Mouse (Mus musculus) CH12.LX (cell line): ENCODE results near the gene Fbll1. TPM values are rescaled to one million over a fixed set of nuclear protein-coding genes. Genes with fewer than 3 reads are reported as not detected.

Experiments
- DNase-seq: peaks from one replicate; pipeline ENCODE4 v3.0.0-alpha.2; 2013; ENCODE audit errors: extremely low read depth
- H3K27ac ChIP-seq: 2 replicates; pipeline ENCODE4 v1.5.1; 2012; ENCODE audit warnings: low read depth, mild to moderate bottlenecking, control low read depth, moderate library complexity; ENCODE audit not compliant: insufficient read depth
- H3K27me3 ChIP-seq: replicated peaks from 2 replicates; pipeline ENCODE3; 2012; ENCODE audit warnings: inconsistent platforms
- H3K36me3 ChIP-seq, 2 experiments: replicated peaks in 1 of 2; 2 replicates each; pipeline versions ENCODE3 to v1.6.1; 2012; ENCODE audit warnings: inconsistent platforms in 1 of 2, low read length in 1 of 2, mild to moderate bottlenecking in 1 of 2, mixed read lengths in 1 of 2, moderate library complexity in 1 of 2; ENCODE audit not compliant: control insufficient read depth in 1 of 2, insufficient read depth in 1 of 2
- H3K4me1 ChIP-seq, 2 experiments: 2 replicates each; pipeline ENCODE4 v1.6.1; 2012; ENCODE audit warnings: inconsistent platforms in 1 of 2, moderate library complexity in 1 of 2; ENCODE audit not compliant: insufficient read depth in 2 of 2, control insufficient read depth in 1 of 2
- H3K4me2 ChIP-seq: 2 replicates; pipeline ENCODE4 v1.6.1; 2012; ENCODE audit warnings: low read depth, mild to moderate bottlenecking, control low read depth; ENCODE audit not compliant: poor library complexity, insufficient read depth, severe bottlenecking
- H3K4me3 ChIP-seq, 3 experiments: fragments of 150-350 bp in 1 of 3; sonication (generic) in 1 of 3; replicated peaks in 1 of 3; 2 replicates each; pipeline versions ENCODE3 to v1.5.1; 2011 to 2012; ENCODE audit warnings: low read depth in 2 of 3, low read length in 2 of 3, mild to moderate bottlenecking in 2 of 3, moderate library complexity in 2 of 3, control low read depth in 1 of 3, improper control_type of control experiment in 1 of 3, inconsistent platforms in 1 of 3, mixed read lengths in 1 of 3; ENCODE audit not compliant: poor library complexity in 1 of 3
- H3K79me2 ChIP-seq: replicated peaks from 2 replicates; pipeline ENCODE4 v1.6.1; 2012; ENCODE audit warnings: mild to moderate bottlenecking, moderate library complexity; ENCODE audit not compliant: control insufficient read depth, poor library complexity, insufficient read depth, severe bottlenecking; ENCODE audit errors: extremely low read depth
- H3K9ac ChIP-seq: 2 replicates; pipeline ENCODE4 v1.6.1; 2012; ENCODE audit warnings: low read depth, mild to moderate bottlenecking, control low read depth, moderate library complexity; ENCODE audit not compliant: insufficient read depth
- H3K9me3 ChIP-seq: replicated peaks from 2 replicates; pipeline ENCODE3; 2012; ENCODE audit warnings: low read length, inconsistent platforms, mixed read lengths
- CHD2 ChIP-seq: IDR thresholded peaks from 2 replicates; pipeline ENCODE4 v1.6.1; 2011; ENCODE audit warnings: low read length, improper control_type of control experiment
- E2F4 ChIP-seq: IDR thresholded peaks from 2 replicates; pipeline ENCODE4 v1.6.1; 2011; ENCODE audit warnings: low read depth, low read length, improper control_type of control experiment; ENCODE audit not compliant: insufficient replicate concordance
- HCFC1 ChIP-seq: IDR thresholded peaks from 2 replicates; pipeline ENCODE4 v1.6.1; 2012; ENCODE audit warnings: low read depth, mild to moderate bottlenecking, inconsistent platforms, low read length, improper control_type of control experiment
- JUND ChIP-seq: conservative IDR thresholded peaks from 2 replicates; pipeline ENCODE4 v1.6.1; 2011; ENCODE audit warnings: low read depth, low read length, improper control_type of control experiment
- MAX ChIP-seq: IDR thresholded peaks from 2 replicates; pipeline ENCODE4 v1.6.1; 2011; ENCODE audit warnings: low read length, improper control_type of control experiment
- MEF2A ChIP-seq: IDR thresholded peaks from 2 replicates; pipeline ENCODE4 v1.6.1; 2014; ENCODE audit warnings: low read depth, mild to moderate bottlenecking, inconsistent platforms, low read length, improper control_type of control experiment, borderline replicate concordance
- NELFE ChIP-seq: IDR thresholded peaks from 2 replicates; pipeline ENCODE4 v1.6.1; 2011; ENCODE audit warnings: low read depth, low read length, improper control_type of control experiment
- POLR2A ChIP-seq: IDR thresholded peaks from 2 replicates; pipeline ENCODE4 v1.6.1; 2011; ENCODE audit warnings: low read depth, mild to moderate bottlenecking, improper control_type of control experiment, low read length
- SIN3A ChIP-seq: IDR thresholded peaks from 2 replicates; pipeline ENCODE4 v1.6.1; 2012; ENCODE audit warnings: low read length, improper control_type of control experiment, inconsistent platforms
- TCF12 ChIP-seq: IDR thresholded peaks from 2 replicates; pipeline ENCODE4 v1.6.1; 2014; ENCODE audit warnings: low read depth, mild to moderate bottlenecking, inconsistent platforms, low read length, improper control_type of control experiment
- UBTF ChIP-seq: IDR thresholded peaks from 2 replicates; pipeline ENCODE4 v1.6.1; 2012; ENCODE audit warnings: low read depth, mild to moderate bottlenecking, inconsistent platforms, low read length, improper control_type of control experiment, moderate library complexity
- USF1 ChIP-seq: IDR thresholded peaks from 2 replicates; pipeline ENCODE4 v1.6.1; 2014; ENCODE audit warnings: low read depth, mild to moderate bottlenecking, inconsistent platforms, low read length, improper control_type of control experiment
- dilution Hi-C: fragments of 300-500 bp; cut with MboI; formaldehyde crosslinking; loops from 2 replicates; pipeline ENCODE4 v1.14.3; 2020; ENCODE audit warnings: low sequenced_read_pairs; ENCODE audit not compliant: extremely low pct_unique_long_range_greater_than_20kb, extremely low pct_ligation_motif_present
- in situ Hi-C: fragments of 300-500 bp; cut with MboI; formaldehyde crosslinking; loops from 3 replicates; pipeline ENCODE4 v1.14.3; 2019; ENCODE audit warnings: low sequenced_read_pairs, low pct_ligation_motif_present, low pct_unique_long_range_greater_than_20kb, mixed read lengths
- polyA plus RNA-seq: library from polyadenylated mRNA; unstranded; fragments of >175 nt; gene quantifications from 2 replicates; pipeline ENCODE4 v1.2.1, GENCODE M21; 2012; ENCODE audit warnings: low read depth; ENCODE audit not compliant: insufficient read length
- total RNA-seq, 2 experiments: library from RNA; depleted of rRNA; stranded (reverse); fragments of 300-350 nt in 1 of 2; fragments of >200 nt in 1 of 2; gene quantifications; 2 replicates each; pipeline ENCODE4 v1.2.3; 2012 to 2014

The Fbll1 gene
- total and polyA plus RNA-seq, 3 experiments, result not detected

DNA sequence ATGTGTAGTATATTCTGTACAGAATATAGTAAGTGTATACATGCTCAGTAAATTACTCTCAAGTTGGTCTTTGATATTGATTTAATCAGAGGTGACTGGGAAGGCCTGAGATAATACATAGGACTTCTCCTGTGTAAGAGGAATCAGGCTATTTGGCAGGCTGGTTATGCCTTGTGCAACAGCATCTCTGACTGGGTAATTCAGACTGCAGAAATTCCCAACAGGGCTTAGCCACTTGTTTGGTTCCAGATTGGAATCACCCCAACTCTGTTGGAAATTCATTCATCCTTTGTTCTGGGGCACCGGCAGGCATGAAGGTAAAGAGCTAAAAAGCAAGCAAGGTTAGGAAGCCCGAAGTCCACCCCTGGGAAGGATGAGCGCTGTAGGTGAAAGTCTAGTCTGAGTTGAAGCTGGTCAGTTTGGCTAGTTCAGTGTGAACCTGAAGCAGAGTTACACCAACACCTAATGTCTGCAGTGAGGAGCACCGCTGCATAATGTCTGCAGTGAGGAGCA lies 43.7 kb downstream of the Fbll1 start:
- no peak overlapping the region for H3K9ac ChIP-seq
- TF ChIP-seq TCF12 (no peak), UBTF (no peak), NELFE (no peak), POLR2A (no peak), USF1 (no peak)
- H3K4me1 ChIP-seq, result no peaks in the 10 kb centered on the region
- no peaks in the 10 kb centered on the region for H3K79me2 ChIP-seq
- in situ Hi-C loops, result no loop called here
- H3K27me3 ChIP-seq, result no peaks in the 10 kb centered on the region
- no peak overlapping the region for H3K4me2 ChIP-seq
- no peaks in the 10 kb centered on the region for H3K9me3 ChIP-seq
- dilution Hi-C loops, result no loop called here
- H3K36me3 ChIP-seq, result no peaks in the 10 kb centered on the region
- H3K4me3 ChIP-seq, result no peak overlapping the region
- no peak overlapping the region for H3K27ac ChIP-seq
- no peak for DNase-seq

DNA sequence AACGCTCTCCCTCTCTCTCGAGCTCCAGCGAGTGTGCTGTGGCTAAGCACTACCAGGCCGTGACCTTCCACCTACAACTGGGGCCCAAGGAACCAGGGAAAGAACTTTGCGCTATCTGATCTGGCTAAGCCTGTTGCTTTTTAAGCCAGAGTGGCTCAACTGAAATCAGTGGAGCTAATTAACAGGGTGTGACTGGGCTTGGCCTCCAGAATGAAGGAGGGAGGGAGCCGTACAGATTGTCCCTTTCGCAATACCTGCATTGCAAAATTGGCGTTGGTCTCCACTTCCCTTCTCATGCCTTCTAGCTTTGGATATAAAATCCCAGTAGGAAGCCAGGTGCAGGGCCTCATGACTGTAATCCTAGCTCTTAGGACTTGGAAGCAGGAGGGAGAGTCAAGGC lies 48.1 kb downstream of the Fbll1 start:
- Histone ChIP-seq H3K36me3 (no peaks in the 10 kb centered on the region), H3K4me2 (no peak overlapping the region), H3K79me2 (no peaks in the 10 kb centered on the region), H3K27ac (no peak overlapping the region), H3K4me3 (no peak overlapping the region), H3K27me3 (no peaks in the 10 kb centered on the region), H3K4me1 (0 out of 4 replicates have a peak, but pooled peaks cover 2 to 3% of the 10 kb centered on the region in 2 experiments)
- no peak for DNase-seq
- dilution Hi-C loops, result no loop called here
- TF ChIP-seq HCFC1 (no peak), MEF2A (no peak), JUND (no peak), E2F4 (no peak), CHD2 (no peak), SIN3A (no peak), MAX (no peak)
- TF ChIP-seq, all 38 proteins: peak for 0
- no peak overlapping the region for H3K9ac ChIP-seq
- no peaks in the 10 kb centered on the region for H3K9me3 ChIP-seq
- in situ Hi-C loops, result no loop called here

Other genes starting within 250 kb of the Fbll1 start
- gene Pank3, start 29.4 kb downstream of the Fbll1 start, total RNA-seq (2012; rRNA removed), result 18.2 and 22.7 TPM in 2 replicates
- gene Pank3, start 29.4 kb downstream of the Fbll1 start, total RNA-seq (2014; rRNA removed), result 36.4 and 40.2 TPM in 2 replicates
- gene Pank3, start 29.4 kb downstream of the Fbll1 start, polyA plus RNA-seq, result 19.6 and 22.5 TPM in 2 replicates
- gene Rars, start 35.6 kb upstream of the Fbll1 start, total RNA-seq (2012; rRNA removed), result 169 and 207 TPM in 2 replicates
- 280 and 301 TPM in 2 replicates for gene Rars, start 35.6 kb upstream of the Fbll1 start, total RNA-seq (2014; rRNA removed)
- 328 and 338 TPM in 2 replicates for gene Rars, start 35.6 kb upstream of the Fbll1 start, polyA plus RNA-seq
- 0.89 and 1.5 TPM in 2 replicates for gene Wwc1, start 181.6 kb upstream of the Fbll1 start, total RNA-seq (2012; rRNA removed)
- gene Wwc1, start 181.6 kb upstream of the Fbll1 start, total RNA-seq (2014; rRNA removed), result 2.0 and 2.4 TPM in 2 replicates
- gene Wwc1, start 181.6 kb upstream of the Fbll1 start, polyA plus RNA-seq, result 8.7 and 13.8 TPM in 2 replicates